Mouse (Mus musculus): ENCODE data around the gene Olfr684.

The Olfr684 gene

GRCm38 (mm10) chr7:105163553-105163952 is at the start of gene Olfr684:
Olfr684 (minus strand) TSS chr7:105163653.
- no peak for DNase-seq

GRCm38 (mm10) chr7:105207385-105207784 is 43.9 kb upstream of the Olfr684 start, which contains the start of gene Olfr686:
Olfr686 (minus strand) TSS chr7:105207485.
- no peak for DNase-seq

- no peak for DNase-seq
Measured at GRCm38 (mm10) chr7:105185912-105186311, 22.5 kb upstream of the Olfr684 start, which contains the start of gene Olfr685. Olfr685 (minus strand) TSS chr7:105186012.

- DNase-seq = peak; percentile 17
Measured at GRCm38 (mm10) chr7:105170773-105171172, 7.3 kb upstream of the Olfr684 start.

GRCm38 (mm10) chr7:105146912-105147311 is 16.5 kb downstream of the Olfr684 start, which contains the start of gene Olfr683:
Olfr683 (minus strand) TSS chr7:105147012.
- DNase-seq = no peak

- DNase-seq = no peak
Measured at GRCm38 (mm10) chr7:105141275-105141674, 22.2 kb downstream of the Olfr684 start.

- no peak for DNase-seq
Measured at GRCm38 (mm10) chr7:105116536-105116935, 46.9 kb downstream of the Olfr684 start, which contains the start of gene Olfr681. Olfr681 (plus strand) TSS chr7:105116836.

Data from kidney, postnatal 14 days (tissue).